Mouse (Mus musculus) bone marrow macrophage, adult 2 months (primary cell): ENCODE results near the gene Tigit. TPM values are rescaled to one million over a fixed set of nuclear protein-coding genes. Genes with fewer than 3 reads are reported as not detected.

Experiments used
- H3K27ac ChIP-seq: 2 replicates; pipeline ENCODE4 v1.5.1; 2012; ENCODE audit warnings: low read depth, low read length; ENCODE audit not compliant: insufficient read depth
- H3K4me1 ChIP-seq: 2 replicates; pipeline ENCODE4 v1.6.1; 2012; ENCODE audit warnings: low read length; ENCODE audit not compliant: control insufficient read depth, insufficient read depth
- H3K4me3 ChIP-seq: 2 replicates; pipeline ENCODE4 v1.5.1; 2012; ENCODE audit warnings: mild to moderate bottlenecking, low read length, moderate library complexity; ENCODE audit not compliant: insufficient read depth
- CTCF ChIP-seq: IDR thresholded peaks from 2 replicates; pipeline ENCODE4 v1.5.1; 2012; ENCODE audit warnings: low read depth, mild to moderate bottlenecking, low read length, moderate library complexity
- POLR2A ChIP-seq: IDR thresholded peaks from 2 replicates; pipeline ENCODE4 v1.6.1; 2012; ENCODE audit warnings: mild to moderate bottlenecking, low read depth, low read length, borderline replicate concordance
- polyA plus RNA-seq: library from polyadenylated mRNA; stranded (reverse); fragments of >200 nt; gene quantifications from 2 replicates; pipeline ENCODE4 v1.2.4, GENCODE M21; 2012; ENCODE audit not compliant: missing spikeins, insufficient read depth, insufficient read length

Gene Tigit
- polyA plus RNA-seq, 1 experiment: not detected

- Histone ChIP-seq H3K27ac (no peak overlapping the region), H3K4me1 (no peaks in the 10 kb centered on the region), H3K4me3 (no peak overlapping the region)
- TF ChIP-seq CTCF: no peak
These were observed 16.3 kb downstream of the Tigit start for GRCm38 (mm10) chr16:43647641-43648040.

GRCm38 (mm10) chr16:43646943-43647342, 17.0 kb downstream of the Tigit start:
- no peaks in the 10 kb centered on the region for H3K4me1 ChIP-seq
- H3K27ac ChIP-seq: no peak overlapping the region
- TF ChIP-seq CTCF (no peak), POLR2A (no peak)
- no peak overlapping the region for H3K4me3 ChIP-seq

GRCm38 (mm10) chr16:43645879-43646278, 18.1 kb downstream of the Tigit start:
- Histone ChIP-seq H3K4me1 (no peaks in the 10 kb centered on the region), H3K27ac (no peak overlapping the region), H3K4me3 (no peak overlapping the region)
- no peak for TF ChIP-seq CTCF
- TF ChIP-seq POLR2A: no peak

GRCm38 (mm10) chr16:43641230-43641629, 22.7 kb downstream of the Tigit start:
- no peak for TF ChIP-seq POLR2A
- TF ChIP-seq CTCF: no peak
- Histone ChIP-seq H3K4me1 (peaks cover 2% of the 10 kb centered on the region; the same call in 1 of the 2 replicates), H3K4me3 (no peak overlapping the region)

GRCm38 (mm10) chr16:43638406-43639049, 25.4 kb downstream of the Tigit start:
- Histone ChIP-seq H3K4me1 (peaks cover 2% of the 10 kb centered on the region; the same call in 1 of the 2 replicates), H3K27ac (no peak overlapping the region), H3K4me3 (no peak overlapping the region)
- no peak for TF ChIP-seq CTCF
- TF ChIP-seq POLR2A: no peak

More at GRCm38 (mm10) chr16:43641230-43641629, 22.7 kb downstream of the Tigit start:
- no peak overlapping the region for H3K27ac ChIP-seq

- TF ChIP-seq CTCF: no peak
- Histone ChIP-seq H3K4me3 (no peak overlapping the region), H3K4me1 (peaks cover 2% of the 10 kb centered on the region; the same call in 1 of the 2 replicates), H3K27ac (no peak overlapping the region)
These were observed 26.7 kb downstream of the Tigit start for GRCm38 (mm10) chr16:43637241-43637640.

GRCm38 (mm10) chr16:43634037-43634436, 29.9 kb downstream of the Tigit start:
- no peak for TF ChIP-seq CTCF
- H3K4me3 ChIP-seq: no peak overlapping the region
- no peaks in the 10 kb centered on the region for H3K4me1 ChIP-seq
- H3K27ac ChIP-seq: no peak overlapping the region

GRCm38 (mm10) chr16:43631758-43632157, 32.2 kb downstream of the Tigit start:
- no peak overlapping the region for H3K27ac ChIP-seq
- H3K4me3 ChIP-seq: no peak overlapping the region
- TF ChIP-seq POLR2A: no peak
- no peak for TF ChIP-seq CTCF
- H3K4me1 ChIP-seq: no peaks in the 10 kb centered on the region

- H3K4me1 ChIP-seq: peaks cover 9% of the 10 kb centered on the region
- no peak overlapping the region for H3K27ac ChIP-seq
- H3K4me3 ChIP-seq: no peak overlapping the region
- TF ChIP-seq CTCF (no peak), POLR2A (no peak)
These were observed 35.3 kb downstream of the Tigit start for GRCm38 (mm10) chr16:43628662-43629061.

GRCm38 (mm10) chr16:43625956-43626355, 38.0 kb downstream of the Tigit start:
- Histone ChIP-seq H3K4me3 (no peak overlapping the region), H3K27ac (no peak overlapping the region), H3K4me1 (peaks cover 9% of the 10 kb centered on the region)
- TF ChIP-seq CTCF: no peak
- no peak for TF ChIP-seq POLR2A

GRCm38 (mm10) chr16:43625289-43625688, 38.7 kb downstream of the Tigit start:
- no peak for TF ChIP-seq CTCF
- no peak for TF ChIP-seq POLR2A
- H3K4me3 ChIP-seq: no peak overlapping the region

More at GRCm38 (mm10) chr16:43625289-43625688, 38.7 kb downstream of the Tigit start:
- Histone ChIP-seq H3K27ac (no peak overlapping the region), H3K4me1 (peaks cover 9% of the 10 kb centered on the region)
